Mouse (Mus musculus) WW6 (cell line): ENCODE data around the gene Washc4.
"Not testable (repeated sequence)": the region's sequence is repeated elsewhere in the genome, so short reads cannot be mapped to it uniquely, and the experiment has no call there.

Experiments
- DNase-seq: peaks from one replicate; pipeline ENCODE4 v3.0.0-alpha.2; 2013; ENCODE audit warnings: low read depth, low spot score

Gene Washc4

GRCm38 (mm10) chr10:83543439-83544102 lies at the start of gene Washc4:
TSS of gene Washc4 (plus strand) at chr10:83543752.
- DNase-seq, result peak; percentile 54

DNA sequence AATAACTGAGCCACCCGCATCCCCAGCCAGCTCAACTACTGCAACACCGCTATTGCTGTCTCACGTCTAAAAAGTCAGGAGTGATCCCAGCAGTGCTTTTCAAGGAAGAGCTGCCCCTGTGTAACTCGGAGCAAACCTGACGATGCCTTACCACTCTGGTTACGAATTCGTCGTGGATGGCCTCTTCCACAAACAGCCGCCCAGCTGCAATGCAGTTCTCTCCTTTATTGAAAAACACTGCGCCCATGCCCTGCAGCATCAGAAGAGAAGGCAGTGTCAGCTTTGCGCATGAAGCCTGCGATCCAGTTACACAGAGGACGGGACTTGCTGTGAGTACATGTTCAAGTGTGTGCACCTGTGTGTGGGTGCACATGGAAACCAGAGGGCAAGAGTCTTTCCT lies 46.2 kb upstream of the Washc4 start:
- no peak for DNase-seq

- DNase-seq, result no peak
Observed at GRCm38 (mm10) chr10:83508962-83509660, 34.4 kb upstream of the Washc4 start.

DNA sequence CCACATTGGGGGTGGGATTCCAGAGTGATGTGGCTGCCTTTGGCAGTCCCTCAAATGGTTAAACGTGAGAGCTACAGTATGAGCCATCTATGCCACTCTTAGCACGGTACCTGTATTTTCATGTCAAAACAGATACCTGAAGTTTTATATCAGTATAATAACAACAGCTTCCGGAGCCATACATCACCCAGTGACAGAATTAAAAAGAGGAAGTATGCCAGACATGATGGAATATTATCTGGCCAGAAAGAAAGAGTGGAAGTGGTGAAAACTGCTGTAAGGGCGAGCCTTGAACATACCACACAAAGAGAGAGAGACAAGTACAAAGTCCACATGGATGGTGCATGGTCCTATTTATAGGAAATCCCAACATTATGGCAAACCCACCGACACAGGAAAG lies 32.2 kb upstream of the Washc4 start:
- DNase-seq, result no peak

GRCm38 (mm10) chr10:83513736-83514135 lies 29.8 kb upstream of the Washc4 start:
- no peak for DNase-seq

- DNase-seq, result no peak
Observed at GRCm38 (mm10) chr10:83520990-83521389, 22.6 kb upstream of the Washc4 start.

DNA sequence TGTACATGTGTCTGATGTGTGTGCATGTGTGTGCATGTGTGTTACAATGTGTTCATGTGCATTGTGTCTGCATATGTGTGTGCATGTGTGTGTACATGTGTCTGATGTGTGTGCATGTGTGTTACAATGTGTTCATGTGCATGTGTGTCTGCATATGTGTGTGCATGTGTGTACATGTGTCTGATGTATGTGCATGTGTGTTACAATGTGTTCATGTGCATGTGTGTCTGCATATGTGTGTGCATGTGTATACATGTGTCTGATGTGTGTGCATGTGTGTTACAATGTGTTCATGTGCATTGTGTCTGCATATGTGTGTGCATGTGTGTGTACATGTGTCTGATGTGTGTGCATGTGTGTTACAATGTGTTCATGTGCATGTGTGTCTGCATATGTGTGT lies 19.3 kb upstream of the Washc4 start:
- not testable (repeated sequence) for DNase-seq

- DNase-seq, result no peak
Observed at GRCm38 (mm10) chr10:83530384-83530967, 13.1 kb upstream of the Washc4 start.

- no peak for DNase-seq
Observed at GRCm38 (mm10) chr10:83533258-83533909, 10.2 kb upstream of the Washc4 start.

DNA sequence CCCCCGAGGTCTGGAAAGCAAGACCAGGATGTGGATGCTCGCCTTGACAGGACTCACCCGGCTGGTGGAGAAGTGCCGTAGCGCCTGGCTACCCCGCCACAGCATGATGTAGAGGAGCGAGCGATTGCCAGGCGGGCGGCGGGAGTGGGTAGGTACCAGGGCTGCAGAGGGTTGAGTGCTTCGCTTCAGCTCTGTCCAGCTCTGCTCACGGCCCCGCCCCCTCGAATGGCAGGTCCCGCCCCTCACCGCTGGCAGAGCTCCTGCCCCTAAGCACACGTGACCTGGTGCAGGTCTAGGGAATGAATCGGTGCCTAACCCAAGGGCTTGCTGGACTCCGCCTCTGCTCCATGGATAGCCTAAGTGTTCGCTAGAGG lies 9.7 kb upstream of the Washc4 start, which contains the start of gene Aldh1l2:
Gene Aldh1l2 (minus strand): TSS at position 231 of the 374 bp plus-strand sequence.
- peak; percentile 56 for DNase-seq

GRCm38 (mm10) chr10:83536436-83536835 lies 7.1 kb upstream of the Washc4 start:
- no peak for DNase-seq

DNA sequence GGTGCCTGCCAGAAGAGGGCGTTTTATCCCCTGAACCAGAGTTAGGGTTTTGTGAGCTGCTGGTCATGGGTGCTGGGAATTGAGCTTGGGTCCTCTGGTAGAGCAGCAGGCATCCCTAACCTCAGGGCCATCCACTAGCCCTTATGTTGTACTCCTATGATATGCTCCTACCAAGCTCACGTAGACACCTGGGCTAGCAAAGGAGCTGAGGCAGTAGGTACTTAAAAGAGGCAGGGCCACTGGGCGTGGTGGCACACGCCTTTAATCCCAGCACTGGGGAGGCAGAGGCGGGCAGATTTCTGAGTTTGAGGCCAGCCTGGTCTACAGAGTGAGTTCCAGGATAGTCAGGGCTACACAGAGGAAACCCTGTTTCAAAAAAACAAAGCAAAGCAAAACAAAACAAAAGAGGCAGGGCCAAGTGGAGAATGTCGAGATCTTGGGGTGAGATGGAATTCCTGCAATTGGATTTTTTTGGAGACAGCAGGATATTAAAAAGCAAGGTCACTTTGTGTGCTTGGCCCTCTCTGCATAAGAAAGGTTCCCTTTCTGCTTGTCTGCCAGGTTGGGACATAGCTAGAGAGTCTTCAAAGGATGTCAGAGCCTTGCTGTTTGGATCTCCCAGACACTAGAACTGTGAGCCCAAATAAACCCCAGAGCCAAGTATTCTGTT lies 4.1 kb upstream of the Washc4 start:
- no peak for DNase-seq

- no peak for DNase-seq
Observed at GRCm38 (mm10) chr10:83540092-83540491, 3.5 kb upstream of the Washc4 start.

GRCm38 (mm10) chr10:83542241-83542640 lies 1.3 kb upstream of the Washc4 start:
- no peak for DNase-seq

DNA sequence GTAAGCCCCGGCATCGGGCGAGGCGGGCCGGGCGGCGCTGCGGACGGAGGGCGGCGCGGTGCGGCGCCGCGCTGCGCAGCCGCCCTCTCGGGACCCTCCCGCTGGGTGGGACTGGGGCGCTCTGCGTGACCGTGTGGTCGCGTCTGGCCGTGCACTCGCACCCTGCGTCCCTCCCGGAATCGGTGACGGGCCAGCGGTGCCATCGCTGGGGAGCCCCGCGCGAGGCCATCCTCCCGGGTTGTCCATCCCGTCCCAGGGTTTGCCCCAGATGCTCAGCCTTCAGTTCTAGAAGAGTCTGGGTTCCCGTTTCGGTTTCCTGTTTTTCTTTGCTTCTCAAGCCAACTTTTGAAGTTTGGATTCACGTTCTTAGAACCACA lies 539 bp downstream of the Washc4 start:
- DNase-seq, result no peak

GRCm38 (mm10) chr10:83545341-83545740 lies 1.8 kb downstream of the Washc4 start:
- DNase-seq, result no peak

- no peak for DNase-seq
Observed at GRCm38 (mm10) chr10:83563005-83563404, 19.5 kb downstream of the Washc4 start.

DNA sequence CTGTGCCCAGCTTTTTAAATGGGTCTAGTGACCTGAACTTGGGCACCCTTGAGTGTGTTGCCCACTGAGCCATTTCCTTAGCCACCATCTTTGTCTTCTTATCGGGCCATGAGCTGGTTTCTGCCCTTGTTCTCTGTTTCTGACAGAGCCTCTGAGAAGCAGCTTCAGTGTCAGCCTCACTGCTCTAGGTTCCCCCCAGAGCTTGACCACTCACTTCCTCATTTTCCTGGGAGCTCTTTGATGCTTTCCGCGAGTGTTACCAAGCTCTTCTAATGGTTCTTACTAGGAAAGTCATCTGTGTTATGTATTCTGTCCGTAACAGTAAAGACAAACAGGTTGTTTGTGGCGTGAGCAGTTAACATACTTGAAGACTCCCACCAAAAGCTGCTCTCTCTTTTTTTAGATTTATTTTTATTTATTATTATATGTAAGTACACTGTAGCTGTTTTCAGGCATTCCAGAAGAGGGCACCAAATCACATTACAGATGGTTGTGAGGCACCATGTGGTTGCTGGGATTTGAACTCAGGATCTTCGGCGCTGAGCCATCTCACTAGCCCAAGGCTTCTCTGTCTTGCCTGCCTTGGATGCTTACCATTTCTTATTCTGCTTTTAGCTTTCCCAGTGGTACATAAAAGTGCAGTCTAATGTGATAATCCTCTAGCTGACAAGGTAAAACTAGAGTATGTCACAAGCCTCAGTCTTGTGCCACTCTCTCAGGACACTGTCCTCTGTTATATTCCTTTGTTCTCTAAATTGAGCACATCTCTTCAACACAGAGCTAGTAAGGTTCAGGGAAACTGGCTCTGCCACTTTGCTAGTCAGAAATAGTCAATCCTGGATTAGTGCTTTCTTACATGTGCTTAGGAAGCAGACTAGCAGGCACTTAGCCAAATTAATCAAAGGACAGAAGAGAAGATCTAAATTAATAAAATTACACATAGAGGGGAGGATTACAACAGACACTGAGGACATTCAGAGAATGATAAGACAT lies 22.2 kb downstream of the Washc4 start:
- no peak for DNase-seq

DNA sequence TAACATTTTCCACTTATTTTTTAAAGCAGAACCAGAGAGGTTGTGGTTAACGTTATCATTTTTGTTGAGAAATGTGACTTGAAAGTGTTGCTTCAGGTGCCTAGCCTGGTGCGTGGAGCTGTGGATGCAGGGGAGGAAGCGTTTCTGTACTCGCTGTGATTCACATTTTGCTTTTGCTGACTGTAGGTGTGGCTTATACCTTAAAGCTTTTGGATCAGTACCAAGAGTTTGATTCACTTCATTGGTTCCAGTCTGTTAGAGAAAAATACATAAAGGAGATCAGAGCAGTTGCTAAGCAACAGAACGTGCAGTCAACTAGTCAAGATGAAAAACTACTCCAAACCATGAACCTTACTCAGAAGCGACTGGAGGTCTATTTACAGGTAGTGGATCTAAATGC lies 47.2 kb downstream of the Washc4 start:
- no peak for DNase-seq

GRCm38 (mm10) chr10:83592616-83593015 lies 49.1 kb downstream of the Washc4 start:
- no peak for DNase-seq

DNA sequence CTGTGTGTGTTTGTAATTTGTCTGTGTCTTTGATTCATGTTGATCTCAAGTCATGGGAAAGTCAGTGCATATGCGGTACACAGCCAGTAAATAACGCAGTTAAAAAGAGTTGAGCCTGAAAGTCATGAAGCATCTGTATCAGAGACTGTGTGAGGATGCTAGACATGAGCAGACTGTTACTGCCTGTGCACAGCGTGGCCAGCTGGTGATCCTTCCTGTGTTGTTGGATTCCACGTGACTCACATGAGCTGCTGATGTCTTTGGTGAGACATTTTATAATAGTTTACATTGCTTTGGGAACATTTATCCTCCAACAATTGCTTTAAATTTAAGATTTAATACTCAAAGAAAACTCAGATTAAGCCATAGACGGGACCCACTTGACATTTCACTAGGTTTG lies 51.0 kb downstream of the Washc4 start:
- DNase-seq, result no peak
